Mouse (Mus musculus) forebrain, embryonic 14.5 days (tissue): ENCODE results near the gene Def8. TPM values are rescaled to one million over a fixed set of nuclear protein-coding genes. Genes with fewer than 3 reads are reported as not detected.
"Not testable (repeated sequence)": the region's sequence is repeated elsewhere in the genome, so short reads cannot be mapped to it uniquely, and the experiment has no call there.

Experiments
- ATAC-seq: fragments of 200-750 bp; cut with Nextera tagmentation; 2 replicates; pipeline ENCODE4 v1.8.0; 2017; ENCODE audit warnings: mild to moderate bottlenecking, moderate library complexity
- DNase-seq: peaks from one replicate; pipeline ENCODE4 v3.0.0-alpha.2; 2015; ENCODE audit warnings: low spot score
- H3K27ac ChIP-seq: fragments of 300-500 bp; sonication (generic); 2 replicates; pipeline ENCODE4 v1.5.1; 2014; ENCODE audit warnings: low read depth, mild to moderate bottlenecking, control low read depth, low read length, moderate library complexity
- H3K27me3 ChIP-seq: fragments of 300-500 bp; sonication (generic); replicated peaks from 2 replicates; pipeline ENCODE4 v1.6.1; 2014; ENCODE audit warnings: low read length, control low read depth, mixed read lengths; ENCODE audit not compliant: control insufficient read depth, insufficient read depth
- H3K36me3 ChIP-seq: fragments of 300-500 bp; sonication (generic); 2 replicates; pipeline ENCODE4 v1.6.1; 2014; ENCODE audit warnings: low read length, control low read depth; ENCODE audit not compliant: control insufficient read depth, insufficient read depth
- H3K4me1 ChIP-seq: fragments of 300-500 bp; sonication (generic); 2 replicates; pipeline ENCODE4 v1.6.1; 2014; ENCODE audit warnings: antibody characterized with exemption, low read length, control low read depth; ENCODE audit not compliant: control insufficient read depth, insufficient read depth
- H3K4me2 ChIP-seq: fragments of 300-500 bp; sonication (generic); 2 replicates; pipeline ENCODE4 v1.6.1; 2014; ENCODE audit warnings: mild to moderate bottlenecking, control low read depth, low read length
- H3K4me3 ChIP-seq: fragments of 300-500 bp; sonication (generic); 2 replicates; pipeline ENCODE4 v1.5.1; 2014; ENCODE audit warnings: low read depth, low read length, control low read depth
- H3K9ac ChIP-seq: fragments of 300-500 bp; sonication (generic); 2 replicates; pipeline ENCODE4 v1.6.1; 2014; ENCODE audit warnings: mild to moderate bottlenecking, low read length, control low read depth, moderate library complexity
- H3K9me3 ChIP-seq: fragments of 300-500 bp; sonication (generic); replicated peaks from 2 replicates; pipeline ENCODE4 v1.6.1; 2016; ENCODE audit warnings: low read length, control low read depth, mixed read lengths; ENCODE audit not compliant: control insufficient read depth
- WGBS: fragments of 180-500 bp; shearing (Covaris S2); extraction: QIAGEN DNeasy Blood & Tissue Kit; methylation state at CpG from one replicate; pipeline ENCODE4 v1.1.7; 2014; 5-methylcytosine and 5-hydroxymethylcytosine counted together
- polyA plus RNA-seq: library from polyadenylated mRNA; unstranded; fragments of >200 nt; fragmentation: Nextera tagmentation; extraction: Ambion mirVana; gene quantifications from 2 replicates; pipeline ENCODE4 v1.2.1, GENCODE M21; 2014

Def8 gene
- polyA plus RNA-seq, 1 experiment from 2014 or later: 44.3 TPM

GRCm38 (mm10) chr8:123453291-123453690 lies 30.0 kb downstream of the Def8 start:
- H3K9me3 ChIP-seq: no peaks in the 10 kb centered on the region
- no peak for ATAC-seq
- H3K9ac ChIP-seq: no peak overlapping the region
- no peak overlapping the region for H3K4me2 ChIP-seq
- no peaks in the 10 kb centered on the region for H3K4me1 ChIP-seq
- whole genome bisulfite sequencing: 85% methylated on average over 7 of the region's 7 CpGs
- H3K27ac ChIP-seq: no peak overlapping the region
- no peaks in the 10 kb centered on the region for H3K27me3 ChIP-seq
- H3K36me3 ChIP-seq: peaks cover 54% of the 10 kb centered on the region
- DNase-seq: no peak
- H3K4me3 ChIP-seq: no peak overlapping the region

GRCm38 (mm10) chr8:123453951-123454350 lies 30.6 kb downstream of the Def8 start:
- no peak for ATAC-seq
- H3K36me3 ChIP-seq: peaks cover 61% of the 10 kb centered on the region
- no peak overlapping the region for H3K4me2 ChIP-seq
- no peaks in the 10 kb centered on the region for H3K9me3 ChIP-seq
- no peak overlapping the region for H3K27ac ChIP-seq
- H3K4me1 ChIP-seq: no peaks in the 10 kb centered on the region
- H3K9ac ChIP-seq: no peak overlapping the region
- H3K4me3 ChIP-seq: no peak overlapping the region
- WGBS: 83% methylated on average over 5 of the region's 5 CpGs
- DNase-seq: no peak
- H3K27me3 ChIP-seq: no peaks in the 10 kb centered on the region

- no peak for ATAC-seq
These were observed 31.2 kb downstream of the Def8 start for GRCm38 (mm10) chr8:123454559-123454958.

GRCm38 (mm10) chr8:123463651-123464050 lies 40.3 kb downstream of the Def8 start:
- Histone ChIP-seq H3K27ac (no peak overlapping the region), H3K36me3 (peaks cover 44% of the 10 kb centered on the region), H3K9me3 (no peaks in the 10 kb centered on the region), H3K4me2 (no peak overlapping the region), H3K9ac (no peak overlapping the region), H3K4me1 (no peaks in the 10 kb centered on the region), H3K4me3 (no peak overlapping the region), H3K27me3 (no peaks in the 10 kb centered on the region)
- DNase-seq: no peak
- WGBS: 91% methylated on average over 4 of the region's 4 CpGs
- ATAC-seq: no peak

More at GRCm38 (mm10) chr8:123454559-123454958, 31.2 kb downstream of the Def8 start:
- Histone ChIP-seq H3K36me3 (peaks cover 67% of the 10 kb centered on the region), H3K4me1 (no peaks in the 10 kb centered on the region), H3K9ac (no peak overlapping the region), H3K27me3 (no peaks in the 10 kb centered on the region), H3K4me2 (no peak overlapping the region), H3K4me3 (no peak overlapping the region), H3K27ac (no peak overlapping the region), H3K9me3 (no peaks in the 10 kb centered on the region)
- no peak for DNase-seq
- WGBS: 96% methylated on average over 6 of the region's 6 CpGs

GRCm38 (mm10) chr8:123467476-123467875 lies 44.1 kb downstream of the Def8 start:
- Histone ChIP-seq H3K9ac (no peak overlapping the region), H3K27me3 (no peaks in the 10 kb centered on the region), H3K4me1 (no peaks in the 10 kb centered on the region), H3K4me3 (no peak overlapping the region), H3K4me2 (no peak overlapping the region), H3K9me3 (no peaks in the 10 kb centered on the region), H3K27ac (no peak overlapping the region), H3K36me3 (peaks cover 9% of the 10 kb centered on the region)
- 79% methylated on average over 3 of the region's 3 CpGs for WGBS
- DNase-seq: no peak
- ATAC-seq: no peak

- not testable (repeated sequence) for DNase-seq, H3K27ac ChIP-seq, H3K4me3 ChIP-seq, H3K4me1 ChIP-seq, H3K4me2 ChIP-seq, ATAC-seq, H3K27me3 ChIP-seq, H3K9ac ChIP-seq, H3K9me3 ChIP-seq, H3K36me3 ChIP-seq
- WGBS: 82% methylated on average over 6 of the region's 6 CpGs
These were observed 49.7 kb downstream of the Def8 start for GRCm38 (mm10) chr8:123472991-123473390.

- H3K27me3 ChIP-seq, H3K4me2 ChIP-seq, ATAC-seq, H3K4me3 ChIP-seq, H3K9ac ChIP-seq, DNase-seq, H3K36me3 ChIP-seq, H3K9me3 ChIP-seq, H3K27ac ChIP-seq: not testable (repeated sequence)
- WGBS: 64% methylated on average over 5 of the region's 5 CpGs
- peaks cover 11% of the 10 kb centered on the region for H3K4me1 ChIP-seq
These were observed 51.2 kb downstream of the Def8 start for GRCm38 (mm10) chr8:123474549-123474948.

- peak; percentile 56 for ATAC-seq
- no peaks in the 10 kb centered on the region for H3K9me3 ChIP-seq
- WGBS: 7% methylated on average over 34 of the region's 34 CpGs
- DNase-seq: peak; percentile 63
- H3K27ac ChIP-seq: peak overlapping the region; percentile 93
- H3K4me3 ChIP-seq: peak overlapping the region; percentile 80
- H3K9ac ChIP-seq: peak overlapping the region; percentile 86
- H3K36me3 ChIP-seq: peaks cover 17% of the 10 kb centered on the region
- H3K4me1 ChIP-seq: peaks cover 11% of the 10 kb centered on the region
- H3K27me3 ChIP-seq: no peaks in the 10 kb centered on the region
- peak overlapping the region; percentile 83 for H3K4me2 ChIP-seq
These were observed 53.8 kb downstream of the Def8 start for GRCm38 (mm10) chr8:123476911-123477736.

- Histone ChIP-seq H3K27me3 (no peaks in the 10 kb centered on the region), H3K4me3 (peak within 1 kb of the TSS; percentile 80), H3K4me1 (peaks cover 11% of the 10 kb centered on the region), H3K27ac (peak within 1 kb of the TSS; percentile 93), H3K36me3 (peaks cover 24% of the 10 kb centered on the region), H3K4me2 (peak within 1 kb of the TSS; percentile 83), H3K9ac (peak within 1 kb of the TSS; percentile 86), H3K9me3 (no peaks in the 10 kb centered on the region)
- peak; percentile 93 for DNase-seq
- peak; percentile 95 for ATAC-seq
- under 1% methylated on average over 51 of the region's 58 CpGs for whole genome bisulfite sequencing
These were observed 54.5 kb downstream of the Def8 start, which contains the start of gene Afg3l1 for GRCm38 (mm10) chr8:123477737-123478258. Gene Afg3l1 (plus strand): TSS chr8:123477903.
